Mouse (Mus musculus) forebrain, postnatal 0 days (tissue): ENCODE data around the gene Srms. TPM values are rescaled to one million over a fixed set of nuclear protein-coding genes. Genes with fewer than 3 reads are reported as not detected.
"Not testable (repeated sequence)": the region's sequence is repeated elsewhere in the genome, so short reads cannot be mapped to it uniquely, and the experiment has no call there.

Experiments
- ATAC-seq: fragments of 200-750 bp; cut with Nextera tagmentation; 2 replicates; pipeline ENCODE4 v1.8.0; 2017; ENCODE audit warnings: mild to moderate bottlenecking, moderate library complexity
- DNase-seq: peaks from one replicate; pipeline ENCODE4 v3.0.0-alpha.2; 2015
- H3K27ac ChIP-seq: fragments of 300-500 bp; sonication (generic); 2 replicates; pipeline ENCODE4 v1.5.1; 2014; ENCODE audit warnings: low read depth, mild to moderate bottlenecking, antibody characterized with exemption, low read length, moderate library complexity, mixed read lengths
- H3K27me3 ChIP-seq: fragments of 300-500 bp; sonication (generic); 2 replicates; pipeline ENCODE4 v1.6.1; 2014; ENCODE audit warnings: mild to moderate bottlenecking, low read length, mixed read lengths; ENCODE audit not compliant: insufficient read depth
- H3K36me3 ChIP-seq: fragments of 300-500 bp; sonication (generic); 2 replicates; pipeline ENCODE4 v1.6.1; 2014; ENCODE audit warnings: mild to moderate bottlenecking, moderate library complexity; ENCODE audit not compliant: insufficient read depth
- H3K4me1 ChIP-seq: fragments of 300-500 bp; sonication (generic); 2 replicates; pipeline ENCODE4 v1.6.1; 2014; ENCODE audit warnings: antibody characterized with exemption; ENCODE audit not compliant: insufficient read depth
- H3K4me2 ChIP-seq: fragments of 300-500 bp; sonication (generic); 2 replicates; pipeline ENCODE4 v1.6.1; 2014; ENCODE audit warnings: low read depth, mild to moderate bottlenecking, moderate library complexity
- H3K4me3 ChIP-seq: fragments of 300-500 bp; sonication (generic); 2 replicates; pipeline ENCODE4 v1.5.1; 2014; ENCODE audit warnings: low read depth, low read length, mixed read lengths
- H3K9ac ChIP-seq: fragments of 300-500 bp; sonication (generic); 2 replicates; pipeline ENCODE4 v1.6.1; 2014; ENCODE audit warnings: mild to moderate bottlenecking
- H3K9me3 ChIP-seq: fragments of 300-500 bp; sonication (generic); 2 replicates; pipeline ENCODE4 v1.6.1; 2016; ENCODE audit warnings: low read length
- CTCF ChIP-seq: sonication (generic); IDR thresholded peaks from 2 replicates; pipeline ENCODE4 v1.5.1; 2016; ENCODE audit warnings: antibody characterized with exemption, control low read depth, low read depth
- WGBS: fragments of 180-500 bp; shearing (Covaris S2); extraction: QIAGEN DNeasy Blood & Tissue Kit; methylation state at CpG from one replicate; pipeline ENCODE4 v1.1.7; 2014; 5-methylcytosine and 5-hydroxymethylcytosine counted together
- polyA plus RNA-seq: library from polyadenylated mRNA; unstranded; fragments of >200 nt; fragmentation: Nextera tagmentation; extraction: Ambion mirVana; gene quantifications from 2 replicates; pipeline ENCODE4 v1.2.1, GENCODE M21; 2015
- total RNA-seq: library from RNA; depleted of rRNA; stranded (reverse); fragments of >200 nt; gene quantifications from 2 replicates; pipeline ENCODE4 v1.2.3, GENCODE M21; 2014

Srms gene
- total and polyA plus RNA-seq, 2 experiments from 2014 or later, result 0.10 to 0.43 TPM

GRCm38 (mm10) chr2:181205678-181206077, 7.3 kb downstream of the Srms start:
- no peak for ATAC-seq
- no peak for TF ChIP-seq CTCF
- no peaks in the 10 kb centered on the region for H3K9me3 ChIP-seq
- H3K9ac ChIP-seq, result no peak overlapping the region
- no peaks in the 10 kb centered on the region for H3K4me1 ChIP-seq
- no peak for DNase-seq
- no peaks in the 10 kb centered on the region for H3K36me3 ChIP-seq
- 82% methylated on average over 5 of the region's 5 CpGs for WGBS
- H3K4me2 ChIP-seq, result no peak overlapping the region
- H3K27ac ChIP-seq, result no peak overlapping the region
- no peaks in the 10 kb centered on the region for H3K27me3 ChIP-seq
- no peak overlapping the region for H3K4me3 ChIP-seq

- TF ChIP-seq CTCF, result no peak
- H3K36me3 ChIP-seq, result no peaks in the 10 kb centered on the region
- H3K9me3 ChIP-seq, result no peaks in the 10 kb centered on the region
- no peak overlapping the region for H3K27ac ChIP-seq
- H3K4me2 ChIP-seq, result no peak overlapping the region
- no peaks in the 10 kb centered on the region for H3K4me1 ChIP-seq
- no peak overlapping the region for H3K4me3 ChIP-seq
- 81% methylated on average over 6 of the region's 6 CpGs for WGBS
- no peaks in the 10 kb centered on the region for H3K27me3 ChIP-seq
- ATAC-seq (no peak), DNase-seq (no peak)
- no peak overlapping the region for H3K9ac ChIP-seq
These were observed 10.1 kb downstream of the Srms start for GRCm38 (mm10) chr2:181202886-181203285.

- Histone ChIP-seq H3K4me3 (no peak within 1 kb of the TSS), H3K4me1 (no peaks in the 10 kb centered on the region), H3K9me3 (no peaks in the 10 kb centered on the region), H3K27me3 (no peaks in the 10 kb centered on the region), H3K4me2 (no peak within 1 kb of the TSS), H3K9ac (no peak within 1 kb of the TSS), H3K36me3 (no peaks in the 10 kb centered on the region), H3K27ac (no peak within 1 kb of the TSS)
- no peak for TF ChIP-seq CTCF
- 90% methylated on average over 3 of the region's 3 CpGs for WGBS
- no peak for ATAC-seq
- no peak for DNase-seq
These were observed 10.6 kb downstream of the Srms start, which contains the start of gene Ptk6 for GRCm38 (mm10) chr2:181202422-181202821. Ptk6 (minus strand) TSS chr2:181202789.

- Histone ChIP-seq H3K36me3 (no peaks in the 10 kb centered on the region), H3K9me3 (no peaks in the 10 kb centered on the region), H3K9ac (no peak overlapping the region), H3K4me3 (no peak overlapping the region), H3K4me2 (no peak overlapping the region), H3K27me3 (no peaks in the 10 kb centered on the region), H3K27ac (no peak overlapping the region), H3K4me1 (no peaks in the 10 kb centered on the region)
- 75% methylated on average over 3 of the region's 3 CpGs for WGBS
- DNase-seq (no peak), ATAC-seq (no peak)
- no peak for TF ChIP-seq CTCF
These were observed 11.4 kb downstream of the Srms start for GRCm38 (mm10) chr2:181201606-181202005.

GRCm38 (mm10) chr2:181196628-181197300, 16.2 kb downstream of the Srms start:
- 86% methylated on average over 4 of the region's 4 CpGs for WGBS
- no peak for TF ChIP-seq CTCF

GRCm38 (mm10) chr2:181193044-181193443, 19.9 kb downstream of the Srms start:
- ATAC-seq (no peak), DNase-seq (no peak)
- no peak for TF ChIP-seq CTCF
- Histone ChIP-seq H3K4me2 (no peak overlapping the region), H3K36me3 (0 out of 2 replicates have a peak, but pooled peaks cover 6% of the 10 kb centered on the region), H3K9ac (no peak overlapping the region), H3K4me3 (no peak overlapping the region), H3K27ac (no peak overlapping the region), H3K4me1 (peaks cover 6% of the 10 kb centered on the region), H3K27me3 (no peaks in the 10 kb centered on the region), H3K9me3 (no peaks in the 10 kb centered on the region)
- 82% methylated on average over 3 of the region's 3 CpGs for WGBS

More at GRCm38 (mm10) chr2:181196628-181197300, 16.2 kb downstream of the Srms start:
- Histone ChIP-seq H3K4me1 (no peaks in the 10 kb centered on the region), H3K27ac (no peak overlapping the region), H3K27me3 (no peaks in the 10 kb centered on the region), H3K9me3 (no peaks in the 10 kb centered on the region), H3K36me3 (no peaks in the 10 kb centered on the region), H3K4me3 (no peak overlapping the region), H3K4me2 (no peak overlapping the region), H3K9ac (no peak overlapping the region)
- no peak for DNase-seq
- ATAC-seq, result no peak

GRCm38 (mm10) chr2:181191936-181192335, 21.0 kb downstream of the Srms start:
- ATAC-seq, result no peak
- WGBS, result 52% methylated on average over 4 of the region's 4 CpGs
- H3K4me3 ChIP-seq, result no peak overlapping the region

GRCm38 (mm10) chr2:181191385-181191784, 21.6 kb downstream of the Srms start:
- not testable (repeated sequence) for H3K4me1 ChIP-seq, ATAC-seq, H3K4me3 ChIP-seq, H3K27me3 ChIP-seq, H3K9ac ChIP-seq, DNase-seq, H3K27ac ChIP-seq, H3K36me3 ChIP-seq, H3K4me2 ChIP-seq, H3K9me3 ChIP-seq
- WGBS, result 69% methylated on average over 4 of the region's 4 CpGs

More at GRCm38 (mm10) chr2:181191936-181192335, 21.0 kb downstream of the Srms start:
- no peaks in the 10 kb centered on the region for H3K9me3 ChIP-seq
- DNase-seq, result no peak
- no peak overlapping the region for H3K4me2 ChIP-seq
- H3K4me1 ChIP-seq, result peaks cover 6% of the 10 kb centered on the region
- TF ChIP-seq CTCF, result no peak
- H3K36me3 ChIP-seq, result 0 out of 2 replicates have a peak, but pooled peaks cover 6% of the 10 kb centered on the region
- H3K9ac ChIP-seq, result no peak overlapping the region
- H3K27ac ChIP-seq, result no peak overlapping the region
- no peaks in the 10 kb centered on the region for H3K27me3 ChIP-seq
